Mouse (Mus musculus) ovary, postnatal 14 days (tissue): ENCODE results near the gene Mtx1.

Source experiments
- DNase-seq: peaks from one replicate; pipeline ENCODE4 v3.0.0; 2022; ENCODE audit warnings: low spot score

The Mtx1 gene

DNA sequence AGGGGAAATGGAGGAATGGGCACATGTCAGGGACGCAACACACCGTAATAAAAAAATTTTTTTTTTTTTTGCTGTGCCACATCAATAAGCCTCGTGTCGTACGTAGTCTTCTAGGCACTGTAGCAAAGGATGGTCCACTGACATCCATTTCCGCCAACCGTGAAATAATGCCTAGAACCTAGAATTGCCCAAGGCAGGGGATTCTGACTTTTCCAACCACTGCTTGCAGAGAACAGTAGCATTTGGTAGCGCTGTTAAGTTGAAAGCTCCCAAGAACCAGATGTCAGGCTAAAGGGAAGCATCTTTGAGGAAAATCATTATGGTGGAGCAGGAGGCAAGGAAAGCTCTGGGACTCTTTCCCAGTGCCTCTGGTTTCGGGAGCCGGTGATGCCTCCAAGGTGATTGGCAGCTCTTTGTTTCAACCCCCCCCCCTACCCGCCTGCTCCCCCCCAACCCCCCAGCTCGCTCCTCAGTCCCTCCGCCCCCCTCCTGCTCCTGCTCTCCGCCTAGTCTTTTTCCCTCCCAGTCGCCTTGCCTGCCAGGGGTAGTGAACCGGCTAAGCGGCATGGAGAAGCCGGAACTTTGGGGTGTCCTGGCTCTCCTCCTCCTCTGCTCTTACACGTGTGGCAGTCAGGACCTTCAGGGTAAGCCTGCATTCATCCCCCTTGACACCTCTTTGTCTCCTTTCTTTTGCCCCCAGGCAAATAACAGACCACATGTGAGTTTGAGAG lies 12.0 kb downstream of the Mtx1 start, which contains the start of gene Thbs3:
Thbs3 (plus strand) TSS at position 500 of the 731 bp plus-strand sequence.
- no peak for DNase-seq

DNA sequence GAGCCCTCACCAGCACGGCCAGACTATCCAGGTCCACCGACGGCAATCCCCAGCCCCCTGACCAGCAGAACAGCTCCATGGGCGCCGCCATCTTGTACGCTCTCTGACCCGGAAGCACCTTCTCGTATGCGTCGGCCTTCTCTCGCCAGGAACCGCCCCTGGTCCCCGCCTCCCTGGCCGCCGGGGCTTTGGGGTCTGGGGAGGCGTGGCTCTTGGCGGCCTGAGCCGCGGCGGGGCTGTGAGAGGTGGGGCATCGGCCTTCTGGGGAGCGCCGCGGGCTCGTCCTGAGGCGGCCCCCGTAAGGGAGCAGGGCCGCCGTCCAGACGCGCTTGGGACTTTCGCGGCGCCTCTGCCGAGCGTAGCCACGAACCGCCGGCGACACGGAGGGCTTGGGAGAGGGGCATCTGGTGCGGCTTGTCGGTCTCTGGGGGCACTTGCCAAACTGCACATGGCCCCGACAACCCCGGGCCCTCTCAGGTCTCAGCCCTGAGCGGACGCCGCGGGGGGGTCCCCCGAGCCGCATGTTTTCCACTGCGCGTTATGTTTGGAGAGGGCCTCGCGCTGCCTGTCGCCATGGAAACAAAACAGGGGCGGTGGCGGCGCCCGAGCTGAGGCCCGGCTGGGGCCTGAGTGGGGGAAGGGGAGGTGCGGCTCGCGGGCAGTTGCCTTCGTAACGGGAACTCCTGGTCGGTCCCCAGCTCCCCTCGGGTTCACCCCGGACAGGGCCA lies 12.9 kb downstream of the Mtx1 start:
- peak; percentile 90 for DNase-seq

DNA sequence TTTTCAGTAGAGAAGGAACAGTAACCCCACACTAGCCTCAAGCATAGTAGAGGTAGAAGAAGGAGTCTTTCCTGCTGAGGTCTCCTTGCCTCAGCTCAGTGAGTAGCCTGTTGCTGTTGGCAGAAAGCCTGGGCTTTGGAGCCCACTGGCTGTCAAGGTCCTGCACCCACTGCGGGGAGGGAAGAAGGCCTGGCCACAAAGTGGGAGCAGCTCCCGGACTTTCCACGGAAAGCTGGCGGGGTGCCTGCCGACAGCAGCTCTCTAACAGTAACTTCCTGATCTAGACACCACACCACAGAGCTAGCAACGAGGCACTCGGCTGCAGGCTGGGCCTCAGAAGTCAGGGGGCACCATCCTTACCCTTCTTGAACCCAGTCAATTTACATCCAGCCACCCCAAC lies 16.2 kb downstream of the Mtx1 start:
- no peak for DNase-seq

DNA sequence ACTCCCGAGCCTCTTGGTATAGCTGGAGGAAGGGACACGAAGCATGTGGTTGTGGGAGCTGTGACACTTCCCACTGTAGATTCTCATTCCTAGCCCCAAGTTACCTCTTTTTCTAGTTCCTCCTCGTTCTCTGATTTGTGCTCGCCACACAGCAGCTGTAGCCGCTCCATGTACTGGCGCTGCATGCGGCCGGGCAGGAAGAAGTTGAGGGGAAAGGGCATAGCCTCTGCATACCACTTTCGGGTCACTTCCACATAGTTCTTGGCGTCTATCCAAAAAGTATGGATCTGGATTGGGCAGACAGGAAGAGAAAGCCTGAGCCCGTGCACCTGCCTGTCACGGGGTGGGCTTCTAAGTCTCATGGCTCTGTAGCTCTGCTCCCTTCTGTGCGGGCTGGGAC lies 16.7 kb downstream of the Mtx1 start:
- DNase-seq: no peak

DNA sequence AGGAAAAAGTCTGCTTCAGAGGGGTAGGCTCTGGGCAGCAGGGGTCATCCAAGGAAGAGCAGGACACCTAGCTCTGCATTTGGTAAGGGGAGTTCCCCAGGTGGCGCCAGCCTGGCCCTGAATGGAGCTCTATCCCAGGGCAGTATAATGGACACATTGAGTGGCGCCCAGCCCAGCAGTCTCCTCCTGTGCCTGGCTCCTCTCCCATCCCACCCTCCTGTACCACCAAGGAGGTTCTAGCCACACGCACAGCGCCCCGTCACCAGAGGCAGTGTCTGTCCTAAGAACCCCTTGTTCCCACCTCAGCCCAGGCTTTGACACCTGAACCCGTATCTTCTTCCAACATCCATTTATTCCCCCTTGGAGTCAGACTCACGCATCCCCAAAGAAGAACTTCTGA lies 17.2 kb downstream of the Mtx1 start:
- DNase-seq: no peak

DNA sequence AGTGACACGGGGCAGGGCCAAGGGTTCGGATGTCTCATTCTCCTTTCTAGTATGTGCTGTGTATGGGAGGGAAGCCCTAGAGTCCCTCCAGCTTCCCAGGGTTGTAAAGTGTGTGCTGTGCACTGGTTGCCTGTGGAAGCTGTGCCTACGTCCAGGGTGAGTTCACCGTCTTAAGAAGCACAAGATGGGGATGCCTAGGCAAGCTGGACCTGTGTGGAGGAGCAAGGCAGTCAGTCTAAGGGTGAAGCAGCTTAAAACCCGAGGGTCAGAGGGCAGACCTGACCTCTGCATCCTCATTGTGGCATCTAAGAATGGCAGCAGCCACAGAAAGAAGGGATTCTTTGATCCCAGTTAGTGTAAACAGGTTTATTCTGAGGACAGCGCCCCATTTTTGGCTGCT lies 18.2 kb downstream of the Mtx1 start:
- DNase-seq: no peak

DNA sequence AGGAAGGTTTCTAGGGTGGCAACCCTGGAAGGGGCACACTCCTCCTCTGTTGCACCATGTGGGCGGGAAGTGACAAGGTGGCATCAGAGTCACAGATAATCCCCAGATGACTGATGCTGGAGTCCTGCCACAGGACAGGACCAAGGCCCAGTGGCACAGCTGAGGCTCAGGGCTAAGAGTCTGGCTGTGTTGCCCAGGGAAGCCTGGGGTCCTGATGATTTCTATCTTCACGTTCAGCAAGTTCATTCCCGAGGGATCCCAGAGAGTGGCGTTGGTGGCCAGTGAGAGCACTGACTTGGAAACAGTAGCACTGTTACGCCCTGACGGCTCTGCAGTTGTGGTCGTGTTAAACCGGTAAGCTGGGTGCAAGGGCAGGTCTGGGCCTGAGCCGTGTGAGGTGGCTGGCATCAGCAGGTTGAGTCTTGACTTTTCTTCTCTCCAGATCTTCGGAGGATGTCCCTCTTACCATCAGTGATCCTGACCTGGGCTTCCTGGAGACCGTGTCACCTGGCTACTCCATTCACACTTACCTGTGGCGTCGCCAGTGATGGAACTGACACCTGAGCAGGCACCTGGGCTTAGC lies 18.7 kb downstream of the Mtx1 start:
- no peak for DNase-seq

DNA sequence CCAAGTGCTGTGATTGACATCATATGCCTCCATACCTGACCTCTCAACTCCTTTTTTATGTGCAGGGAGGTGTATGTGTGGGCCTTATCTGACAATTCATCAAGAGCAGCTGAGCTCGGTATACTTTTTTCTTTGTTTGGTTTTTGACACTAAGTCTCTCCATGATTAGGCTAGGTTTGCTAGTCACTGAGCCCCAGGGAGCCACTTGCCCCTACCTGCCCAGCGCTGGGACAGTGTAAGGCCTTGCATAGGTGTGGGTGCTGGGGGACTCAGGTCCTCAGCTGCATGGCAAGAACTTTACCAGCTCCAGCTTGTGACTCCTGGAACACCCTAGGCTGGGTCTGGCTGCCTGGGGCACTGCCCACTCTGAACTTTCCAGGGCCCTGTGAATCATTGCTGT lies 20.2 kb downstream of the Mtx1 start:
- DNase-seq: no peak

DNA sequence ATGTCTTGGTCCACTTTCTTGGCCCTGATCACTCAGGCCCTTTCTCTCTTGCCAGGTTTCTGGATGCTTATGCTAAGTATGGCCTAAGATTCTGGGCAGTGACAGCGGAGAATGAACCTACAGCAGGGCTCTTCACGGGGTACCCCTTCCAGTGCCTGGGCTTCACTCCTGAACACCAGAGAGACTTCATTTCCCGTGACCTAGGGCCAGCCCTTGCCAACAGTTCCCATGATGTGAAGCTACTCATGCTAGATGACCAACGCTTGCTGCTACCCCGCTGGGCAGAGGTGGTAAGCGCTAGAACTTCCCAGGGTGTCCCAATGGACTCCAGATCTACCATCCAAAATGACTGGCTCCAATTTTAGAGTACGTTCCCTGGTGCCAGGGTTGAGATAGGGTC lies 20.8 kb downstream of the Mtx1 start:
- no peak for DNase-seq

DNA sequence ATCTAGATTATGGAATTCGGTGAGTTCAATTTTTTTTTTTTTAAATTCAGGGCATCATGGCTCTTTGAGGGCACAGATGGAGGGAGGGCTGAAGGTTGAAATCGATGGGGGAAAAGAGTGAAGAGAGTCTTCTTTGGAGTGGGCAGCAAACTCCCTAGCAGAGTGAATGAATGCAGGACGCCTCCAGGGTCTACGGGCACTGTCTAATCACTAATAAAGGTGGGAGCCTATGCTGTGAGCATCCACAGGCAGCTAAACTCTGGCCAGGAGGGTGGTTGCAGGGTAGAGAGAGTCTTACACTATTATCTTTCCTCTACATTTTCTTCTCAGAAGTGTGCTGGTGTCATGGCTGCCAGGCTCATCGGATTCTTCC lies 23.8 kb downstream of the Mtx1 start:
- no peak for DNase-seq

DNA sequence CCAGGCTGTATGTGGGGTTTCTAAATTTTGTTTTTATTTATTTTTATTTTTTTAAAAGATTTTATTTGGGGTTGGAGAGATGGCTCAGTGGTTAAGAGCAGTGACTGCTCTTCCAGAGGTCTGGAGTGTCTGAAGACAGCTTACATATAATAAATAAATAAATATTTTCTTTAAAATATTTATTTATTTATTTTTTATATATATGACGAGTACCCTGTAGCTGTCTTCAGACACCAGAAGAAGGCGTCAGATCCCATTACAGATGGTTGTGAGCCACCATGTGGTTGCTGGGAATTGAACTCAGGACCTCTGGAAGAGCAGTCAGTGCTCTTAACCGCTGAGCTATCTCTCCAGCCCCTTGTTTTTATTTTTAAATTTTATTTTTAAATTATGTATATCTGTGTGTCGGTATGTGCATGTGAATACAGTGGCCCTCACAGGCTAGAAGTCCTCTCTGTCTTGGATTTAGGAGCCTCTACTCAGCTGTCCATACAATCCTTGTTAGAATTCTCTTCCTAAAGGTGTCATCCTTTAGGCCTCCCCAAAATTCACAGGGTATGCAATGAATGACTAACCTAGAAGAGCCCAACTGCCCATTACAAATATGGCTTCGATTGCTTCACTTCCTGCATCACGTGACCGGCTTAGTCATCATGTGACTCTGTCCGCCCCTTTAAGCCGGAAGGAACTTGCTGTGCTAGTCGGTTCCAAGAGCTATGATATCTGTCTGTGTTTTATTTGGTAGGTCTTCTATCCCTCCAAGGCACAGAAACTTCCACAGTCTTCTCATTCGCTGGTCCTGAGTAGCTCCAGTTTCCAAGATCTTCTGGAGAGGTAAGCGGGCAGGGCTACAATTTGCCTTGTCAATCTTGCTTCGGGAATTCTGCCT lies 24.4 kb downstream of the Mtx1 start, which contains the start of gene Gba:
Gba (plus strand) TSS at position 676 of the 889 bp plus-strand sequence.
- peak; percentile 82 for DNase-seq

DNA sequence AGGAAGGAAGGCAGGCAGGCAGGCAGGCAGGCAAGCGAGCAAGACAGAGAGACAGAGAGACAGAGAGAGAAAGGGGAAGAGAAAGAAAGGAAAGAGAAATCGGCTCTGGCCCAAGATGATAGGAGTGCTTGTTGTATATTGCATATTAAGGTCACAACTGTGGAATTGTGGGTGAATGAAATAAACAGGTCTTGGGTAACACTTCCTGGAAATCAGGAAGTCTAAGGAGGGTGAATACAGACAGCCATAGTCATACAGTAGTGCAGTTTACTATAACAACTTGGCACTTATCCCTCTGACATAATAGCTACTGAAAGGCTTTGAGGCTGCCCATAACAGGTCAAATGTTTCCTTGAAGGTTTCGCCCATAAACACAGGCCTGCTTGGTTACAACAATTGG lies 27.0 kb downstream of the Mtx1 start:
- DNase-seq: no peak

DNA sequence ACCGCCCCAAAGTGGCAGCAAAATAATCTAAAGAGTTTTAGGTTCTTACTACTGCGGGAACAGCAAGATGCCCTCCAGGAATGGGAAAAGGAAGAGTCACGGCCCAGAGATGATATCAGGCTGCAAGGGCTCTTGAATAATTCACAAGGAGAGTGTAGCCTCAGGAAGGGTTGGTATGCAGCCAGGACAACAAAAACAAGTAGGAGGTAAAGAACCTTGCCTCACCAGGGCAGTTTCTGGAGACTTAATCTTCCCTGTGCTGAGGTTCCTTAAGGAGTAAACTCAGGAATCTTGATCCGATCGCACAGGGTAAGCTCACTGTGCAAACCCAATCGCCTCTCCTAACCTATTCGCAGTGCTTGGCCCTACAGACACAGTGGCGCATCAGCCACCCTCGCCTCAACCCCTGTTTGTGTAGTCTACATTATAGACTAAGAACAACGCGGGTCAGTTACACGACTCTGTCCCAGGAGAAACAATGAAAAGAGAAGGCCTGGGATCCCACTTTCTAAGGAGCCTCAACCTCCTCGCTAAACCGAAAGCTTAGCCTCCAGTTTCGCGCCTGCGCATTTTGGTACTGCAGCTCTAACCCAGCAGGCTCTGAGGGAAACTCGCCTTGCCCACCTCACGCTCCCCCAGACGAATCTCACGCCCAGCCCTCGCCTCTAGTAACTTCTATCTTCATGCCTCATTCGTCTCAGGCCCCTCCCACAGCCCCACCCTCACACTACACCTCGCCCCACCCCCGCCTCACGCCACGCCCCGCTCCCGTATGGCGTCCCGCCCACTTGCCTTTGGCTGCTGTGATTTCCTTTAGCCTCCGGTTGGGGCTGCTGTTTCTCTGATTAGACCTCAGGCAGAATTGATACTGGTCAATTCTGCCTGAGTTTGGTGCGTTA lies 30.7 kb downstream of the Mtx1 start:
- DNase-seq: peak; percentile 76

DNA sequence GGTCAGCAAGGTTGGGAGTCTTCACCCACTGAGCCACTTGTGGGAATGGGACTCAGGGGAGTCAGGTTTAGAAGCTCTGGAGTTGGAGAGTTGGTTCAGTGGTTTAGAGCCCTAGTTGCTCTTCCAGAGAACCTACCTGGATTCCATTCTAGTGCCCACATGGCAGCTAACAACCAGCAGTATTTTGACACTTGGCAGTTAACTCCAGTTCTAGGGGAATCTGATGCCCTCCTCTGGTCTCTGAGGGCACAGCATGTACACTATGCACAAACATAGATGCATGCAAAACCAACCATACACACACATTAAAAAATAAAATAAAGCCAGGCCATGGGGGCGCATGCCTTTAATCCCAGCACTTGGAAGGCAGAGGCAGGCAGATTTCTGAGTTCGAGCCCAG lies 33.0 kb downstream of the Mtx1 start:
- DNase-seq: no peak

DNA sequence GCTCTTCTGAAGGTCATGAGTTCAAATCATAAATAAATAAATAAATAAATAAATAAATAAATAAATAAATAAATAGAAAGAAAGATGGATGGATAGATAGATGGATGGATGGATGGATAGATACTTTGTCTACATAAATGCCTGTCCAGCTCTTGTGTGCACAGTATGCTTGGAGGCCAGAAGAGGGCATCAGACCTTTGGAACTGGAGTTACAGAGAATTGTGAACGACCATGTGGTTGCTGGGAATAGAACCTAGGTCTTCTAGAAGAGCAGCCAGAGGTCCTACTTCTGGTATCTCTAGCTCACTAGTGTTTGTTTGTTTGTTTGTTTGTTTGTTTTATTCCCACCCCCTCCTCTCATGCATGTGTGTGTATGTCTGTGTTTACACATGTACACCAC lies 33.5 kb downstream of the Mtx1 start:
- DNase-seq: no peak

DNA sequence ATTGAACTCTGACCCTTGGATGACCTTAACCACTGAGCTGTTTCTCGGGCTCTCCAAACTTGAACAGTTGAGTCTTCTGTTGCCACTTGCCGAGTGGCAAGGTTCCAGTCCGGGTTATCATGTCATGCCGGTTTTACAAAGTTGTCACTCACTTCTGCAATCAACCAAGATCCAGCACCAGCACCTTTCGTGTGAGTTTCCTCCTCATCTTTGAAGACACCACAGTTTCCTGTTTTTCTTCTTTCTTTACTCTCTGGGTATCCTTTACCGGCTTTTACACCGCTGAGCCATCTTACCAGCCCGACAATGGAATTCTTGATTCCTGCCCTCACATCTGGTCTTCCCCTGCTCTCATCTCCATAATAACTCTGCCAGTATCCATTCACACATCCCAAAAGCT lies 36.5 kb downstream of the Mtx1 start:
- no peak for DNase-seq

DNA sequence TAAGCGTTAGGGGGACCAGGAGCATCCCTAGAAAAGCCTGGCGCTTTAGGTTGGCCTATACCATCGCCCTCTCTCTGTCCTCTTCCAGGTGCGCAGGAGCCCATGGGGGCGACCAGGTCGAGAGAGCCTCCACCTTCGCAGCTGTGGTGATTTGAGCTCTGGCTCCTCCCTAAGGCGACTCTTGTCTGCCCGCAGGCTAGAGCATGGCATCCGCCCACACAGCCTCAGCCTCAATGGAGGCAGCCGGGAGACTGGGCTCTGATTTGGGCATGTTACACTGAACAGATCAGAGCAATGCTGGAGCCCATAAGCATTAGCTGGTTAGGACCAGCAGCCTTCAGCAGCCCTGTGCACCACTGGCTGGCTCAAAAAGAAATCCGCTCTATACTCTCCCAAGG lies 38.4 kb downstream of the Mtx1 start:
- DNase-seq: no peak

DNA sequence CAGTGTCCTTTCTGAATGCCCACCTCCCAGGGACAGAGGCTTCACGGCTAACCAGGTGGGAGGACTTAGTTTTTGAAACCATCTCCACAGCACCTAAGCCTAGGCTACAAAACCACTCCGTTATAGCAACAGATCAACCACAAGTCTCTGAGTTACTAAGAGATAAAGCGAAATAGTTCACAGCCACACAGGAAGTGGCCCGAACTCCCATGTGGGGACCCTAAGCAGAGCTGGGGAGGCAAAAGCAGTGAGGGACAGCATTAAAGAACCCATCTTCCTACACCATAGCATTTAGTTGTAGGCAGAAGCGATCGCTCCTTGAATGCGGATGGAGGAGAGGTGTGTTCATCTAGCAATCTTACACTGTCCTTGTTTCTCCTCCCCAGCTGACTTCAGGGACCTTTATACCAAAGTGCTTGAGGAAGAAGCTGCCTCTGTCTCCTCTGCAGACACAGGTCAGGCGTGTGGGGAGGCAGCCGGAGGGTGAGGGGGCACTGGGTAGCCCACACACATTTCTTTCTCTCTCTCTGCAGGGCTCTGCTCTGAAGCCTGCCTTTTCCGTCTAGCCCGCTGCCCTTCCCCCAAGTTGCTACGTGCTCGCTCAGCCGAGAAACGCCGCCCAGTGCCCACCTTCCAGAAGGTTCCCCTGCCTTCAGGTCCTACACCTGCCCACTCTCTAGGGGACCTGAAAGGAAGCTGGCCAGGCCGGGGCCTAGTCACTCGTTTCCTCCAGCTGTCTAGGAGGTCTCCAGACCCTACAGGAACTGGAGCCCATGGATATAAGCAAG lies 39.0 kb downstream of the Mtx1 start:
- no peak for DNase-seq

DNA sequence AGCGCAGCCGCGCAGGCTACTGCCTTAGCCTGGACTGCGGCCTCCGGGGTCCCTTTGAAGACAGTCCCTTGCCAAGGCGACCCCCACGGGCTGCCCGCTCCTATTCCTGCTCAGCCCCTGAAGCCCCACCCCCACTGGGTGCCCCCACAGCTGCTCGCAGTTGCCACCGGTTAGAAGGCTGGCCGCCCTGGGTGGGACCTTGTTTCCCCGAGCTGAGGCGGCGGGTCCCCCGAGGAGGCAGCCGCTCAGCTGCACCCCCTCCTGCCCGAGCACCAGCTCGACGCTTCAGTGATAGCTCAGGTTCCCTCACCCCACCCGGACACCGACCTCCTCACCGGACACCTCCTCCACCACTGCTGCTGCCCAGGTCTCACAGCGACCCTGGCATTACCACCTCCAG lies 39.7 kb downstream of the Mtx1 start:
- DNase-seq: no peak

DNA sequence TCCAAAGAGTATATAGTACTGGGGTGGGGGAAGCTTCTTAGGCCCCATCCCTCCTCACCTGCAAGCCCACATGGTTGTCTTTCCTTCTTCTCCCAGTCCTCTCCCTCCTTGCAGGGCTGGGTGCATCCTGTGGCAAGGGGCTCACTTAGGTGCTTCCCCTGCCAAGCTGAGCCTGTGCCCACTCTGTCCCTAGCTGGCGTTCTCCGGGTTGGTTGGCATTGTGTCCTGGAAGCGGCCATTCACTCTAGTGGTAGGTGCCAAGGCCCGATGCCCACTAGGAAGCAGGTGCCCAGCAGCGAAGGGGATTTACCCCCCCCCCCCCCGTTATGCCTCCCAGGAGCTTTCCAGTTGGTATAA lies 43.0 kb downstream of the Mtx1 start:
- DNase-seq: no peak
